Mouse (Mus musculus) heart, adult 11 months (tissue): ENCODE data around the gene Trim8.
A peak's percentile ranks its signal among the peaks of the same experiment; 100 is the strongest.

Experiments
- DNase-seq: peaks from one replicate; pipeline ENCODE4 v3.0.0; 2022

The Trim8 gene

GRCm38 (mm10) chr19:46480624-46481345 is 20.7 kb upstream of the Trim8 start:
- no peak for DNase-seq

GRCm38 (mm10) chr19:46481352-46481751 is 20.1 kb upstream of the Trim8 start:
- no peak for DNase-seq

- no peak for DNase-seq
These were observed 19.7 kb upstream of the Trim8 start for GRCm38 (mm10) chr19:46481756-46482155.

GRCm38 (mm10) chr19:46482896-46483516 is 18.5 kb upstream of the Trim8 start:
- DNase-seq = peak; percentile 94

- DNase-seq = peak; percentile 96
These were observed 17.7 kb upstream of the Trim8 start for GRCm38 (mm10) chr19:46483701-46484328.

- peak; percentile 99 for DNase-seq
These were observed 17.0 kb upstream of the Trim8 start for GRCm38 (mm10) chr19:46484518-46484917.

- peak; percentile 92 for DNase-seq
These were observed 15.7 kb upstream of the Trim8 start for GRCm38 (mm10) chr19:46485847-46486246.

GRCm38 (mm10) chr19:46486709-46487108 is 14.8 kb upstream of the Trim8 start:
- DNase-seq = peak; percentile 95

- DNase-seq = no peak
These were observed 12.1 kb upstream of the Trim8 start for GRCm38 (mm10) chr19:46489448-46489847.

- peak; percentile 97 for DNase-seq
These were observed 10.9 kb upstream of the Trim8 start for GRCm38 (mm10) chr19:46490634-46491033.

GRCm38 (mm10) chr19:46495136-46495535 is 6.4 kb upstream of the Trim8 start:
- peak; percentile 87 for DNase-seq

- no peak for DNase-seq
These were observed 4.3 kb upstream of the Trim8 start for GRCm38 (mm10) chr19:46497230-46497629.

GRCm38 (mm10) chr19:46499539-46499835 is 2.0 kb upstream of the Trim8 start:
- no peak for DNase-seq

- DNase-seq = peak; percentile 100
These were observed 1.5 kb upstream of the Trim8 start for GRCm38 (mm10) chr19:46499836-46500580.

GRCm38 (mm10) chr19:46500581-46501341 is 741 bp upstream of the Trim8 start:
- peak; percentile 95 for DNase-seq

- DNase-seq = peak; percentile 99
These were observed 560 bp downstream of the Trim8 start for GRCm38 (mm10) chr19:46502069-46502455.

GRCm38 (mm10) chr19:46502471-46503166 is 1.1 kb downstream of the Trim8 start:
- peak; percentile 98 for DNase-seq

GRCm38 (mm10) chr19:46503351-46504084 is 2.0 kb downstream of the Trim8 start:
- DNase-seq = peak; percentile 99

- peak; percentile 98 for DNase-seq
These were observed 2.6 kb downstream of the Trim8 start for GRCm38 (mm10) chr19:46504085-46504552.

- DNase-seq = peak; percentile 94
These were observed 3.4 kb downstream of the Trim8 start for GRCm38 (mm10) chr19:46504822-46505417.
